Mouse (Mus musculus): ENCODE data around the gene Slc17a9.

Gene Slc17a9

DNA sequence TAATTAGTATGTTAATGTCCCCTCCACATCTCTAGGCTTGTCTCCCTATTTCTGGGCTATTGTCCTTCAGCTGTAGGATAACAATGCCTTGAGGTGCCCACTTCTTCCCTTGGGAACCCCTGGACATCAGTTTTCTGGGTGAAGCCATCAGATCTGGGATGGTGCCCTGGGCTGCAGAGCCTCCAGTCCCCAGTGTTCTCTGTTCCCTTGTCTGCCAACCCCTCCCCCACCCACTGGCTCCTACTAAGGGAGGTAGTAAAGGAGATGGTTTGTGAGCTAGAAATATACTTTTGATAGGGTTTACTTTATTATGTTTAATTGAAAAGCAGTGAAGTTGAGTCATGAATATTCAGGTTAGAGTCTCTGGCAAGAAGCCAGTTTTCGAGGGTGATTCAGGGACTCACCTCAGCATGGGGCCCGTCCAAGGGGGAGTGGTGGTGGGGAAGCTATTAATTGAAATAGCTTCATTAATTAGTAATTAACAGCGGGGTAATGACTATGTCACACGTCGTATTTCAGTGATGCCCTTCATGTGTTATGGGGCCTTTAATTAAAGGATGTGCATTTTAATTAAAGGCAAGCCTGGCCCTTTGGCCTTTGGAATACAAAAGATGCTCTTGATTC lies 21.6 kb downstream of the Slc17a9 start:
- CTCF ChIA-PET = no interaction called here

DNA sequence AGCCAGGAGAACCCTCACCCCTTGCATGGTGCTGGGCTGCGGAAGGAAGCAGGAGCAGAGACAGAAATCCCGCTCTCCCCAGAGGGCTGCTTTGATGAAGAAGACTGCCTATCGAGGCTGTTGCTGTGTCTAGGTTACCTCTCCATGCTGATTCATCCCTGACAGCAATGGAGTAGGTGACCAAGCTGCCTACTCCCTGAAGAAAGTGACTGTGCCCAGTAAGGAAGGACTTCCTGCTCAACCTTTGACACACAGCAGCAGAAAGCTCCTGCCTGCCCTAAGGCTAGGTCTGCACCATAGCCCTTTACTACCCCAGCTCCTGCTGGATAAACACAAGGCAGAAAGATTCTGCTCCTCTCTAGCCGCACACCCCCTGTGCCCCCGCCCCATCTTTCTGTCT lies 23.8 kb downstream of the Slc17a9 start:
- CTCF ChIA-PET = no interaction called here

DNA sequence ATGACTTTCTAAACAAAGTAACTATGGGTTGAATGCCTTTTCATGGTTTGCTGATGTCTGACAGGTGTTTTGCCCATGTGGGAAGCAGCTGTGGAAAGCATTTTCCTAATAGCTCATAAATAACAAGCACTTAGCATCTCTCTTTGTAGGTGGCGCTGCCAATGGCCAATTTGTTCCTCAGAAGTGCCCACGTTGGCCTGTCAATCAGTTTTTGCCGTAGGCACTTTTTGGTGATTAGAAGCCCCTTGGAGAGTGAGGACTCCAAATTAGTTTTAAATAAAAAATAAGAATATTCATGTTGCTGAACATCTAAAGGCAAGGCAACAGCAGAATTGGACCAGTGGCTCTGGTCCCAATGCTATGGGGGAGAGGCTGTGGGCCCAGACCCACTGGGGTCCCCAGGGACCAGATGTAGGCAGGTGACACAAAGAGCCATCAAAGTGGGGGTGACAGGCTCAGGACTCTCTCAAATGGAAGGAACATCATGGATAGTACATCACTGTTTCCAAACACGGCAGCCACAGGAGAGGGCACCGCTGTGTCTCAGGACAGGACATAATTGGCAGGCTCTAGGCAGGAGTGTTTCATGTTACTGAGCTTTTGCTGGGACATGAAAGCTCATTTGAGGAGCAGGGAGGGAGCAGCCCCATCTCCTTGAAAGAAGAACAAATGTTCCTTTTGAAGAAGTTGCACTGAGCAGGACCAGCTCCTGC lies 30.1 kb downstream of the Slc17a9 start:
- CTCF ChIA-PET = no interaction called here

DNA sequence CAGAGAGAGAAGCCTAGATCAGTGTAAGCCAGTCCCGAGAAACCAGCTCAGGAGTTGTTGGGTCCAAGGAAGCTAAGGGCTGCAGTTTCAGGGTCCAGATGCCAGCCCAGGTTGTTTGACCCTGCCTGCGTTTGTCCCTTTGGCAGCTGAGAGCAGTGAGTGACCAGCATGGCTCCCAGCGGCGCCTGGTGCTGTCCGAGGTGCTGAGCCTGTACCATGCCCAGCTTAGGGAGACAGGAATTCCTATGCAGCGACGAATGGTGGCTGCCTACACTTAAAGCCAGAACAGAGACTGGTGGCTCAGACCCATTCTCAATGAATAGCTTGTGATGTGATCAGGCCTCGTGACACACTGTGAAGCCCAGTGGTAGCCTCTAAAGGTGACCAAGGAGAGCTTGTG lies 30.8 kb downstream of the Slc17a9 start:
- CTCF ChIA-PET = no interaction called here

DNA sequence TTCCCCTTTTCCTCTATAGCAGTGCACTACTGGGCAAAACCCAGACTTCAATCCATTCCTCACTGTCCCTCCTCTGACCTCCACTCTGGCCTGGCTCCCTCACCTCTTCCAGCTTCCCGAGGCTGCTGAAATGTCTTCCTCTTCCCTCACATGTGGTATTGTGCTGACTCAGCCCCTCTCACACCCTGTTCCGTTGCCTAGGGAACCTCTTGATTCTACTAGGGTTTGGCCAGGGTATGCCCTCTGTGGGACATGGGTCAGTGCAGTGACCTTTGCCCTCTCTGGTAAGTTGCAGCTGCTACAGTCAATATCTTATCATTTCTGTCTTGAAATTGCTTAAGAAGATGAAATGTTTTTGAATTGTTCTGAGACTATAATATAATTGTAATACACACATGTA lies 31.7 kb downstream of the Slc17a9 start:
- CTCF ChIA-PET = no interaction called here

DNA sequence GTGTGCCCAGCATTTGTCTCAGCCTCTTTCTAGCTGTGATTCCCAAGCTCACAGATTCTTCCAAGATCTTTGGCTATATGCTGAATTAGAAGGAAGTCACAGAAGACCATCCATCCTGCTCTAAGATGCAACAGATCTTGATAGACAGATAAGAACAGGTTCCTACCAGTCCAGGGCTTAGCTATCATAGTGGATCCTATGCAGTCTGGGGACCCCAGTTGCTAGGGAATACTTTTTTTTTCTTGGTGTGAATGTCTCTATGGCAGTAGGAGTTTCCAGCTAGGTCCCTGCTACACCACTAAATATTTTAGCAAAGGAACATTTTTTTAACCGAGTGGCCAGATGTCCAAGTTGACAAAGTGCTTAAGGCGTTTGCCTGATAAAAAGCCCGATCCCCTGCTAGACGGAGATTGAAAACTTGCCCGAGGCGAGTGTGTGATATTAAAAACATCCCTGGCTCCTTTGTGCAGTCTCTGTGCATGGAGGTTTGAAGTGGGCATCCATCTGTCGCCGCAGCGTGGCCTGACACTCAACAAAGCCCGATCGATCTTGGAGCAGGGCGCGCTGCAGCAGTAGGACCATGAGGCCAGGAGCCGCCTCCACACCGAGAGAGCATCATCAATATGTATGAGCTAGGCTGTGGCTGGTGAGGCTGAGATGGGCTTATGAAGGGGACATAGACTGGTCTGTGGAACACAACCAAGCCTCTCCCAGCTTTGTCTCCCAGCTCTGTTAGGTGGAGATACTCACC lies 33.6 kb downstream of the Slc17a9 start:
- CTCF ChIA-PET = no interaction called here

DNA sequence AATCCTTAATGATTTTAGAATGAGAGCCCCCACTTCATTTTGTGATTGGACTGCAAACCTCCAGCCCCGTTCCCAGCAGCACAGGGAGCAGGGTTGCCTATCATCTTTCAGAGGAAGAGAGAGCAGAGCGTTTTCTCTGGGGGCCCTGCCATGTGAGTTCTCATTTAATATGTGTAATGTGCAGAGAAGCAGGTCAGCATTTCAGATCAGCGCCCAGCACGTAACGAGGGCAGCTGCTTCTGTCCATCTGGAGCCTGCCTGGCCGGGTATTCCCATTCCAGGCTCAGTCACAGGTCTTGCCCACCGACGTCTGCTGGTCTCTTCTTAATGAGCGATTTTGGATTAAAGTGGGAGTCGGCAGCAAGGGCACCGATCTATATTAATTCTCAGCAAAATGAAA lies 39.9 kb downstream of the Slc17a9 start:
- CTCF ChIA-PET = no interaction called here

DNA sequence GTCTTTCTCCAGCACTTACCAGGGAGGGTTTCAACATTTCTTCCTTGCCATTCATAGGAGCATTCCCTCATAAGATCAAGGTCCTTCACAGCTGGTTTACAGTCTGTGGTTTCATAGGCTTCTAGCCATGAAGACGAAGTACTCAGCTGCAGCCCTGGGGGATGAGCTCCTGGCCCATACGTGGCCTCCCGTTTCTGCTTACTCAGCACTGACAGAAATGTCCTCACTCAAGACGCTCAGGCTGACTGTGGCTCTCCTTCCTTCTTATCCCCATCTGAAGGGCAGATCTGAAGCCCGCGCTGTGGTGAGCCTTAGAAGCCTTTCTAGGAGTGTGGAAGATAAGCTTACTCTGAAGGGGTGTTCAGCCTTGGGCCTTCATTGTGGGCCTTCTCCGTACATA lies 40.6 kb downstream of the Slc17a9 start:
- CTCF ChIA-PET = no interaction called here

DNA sequence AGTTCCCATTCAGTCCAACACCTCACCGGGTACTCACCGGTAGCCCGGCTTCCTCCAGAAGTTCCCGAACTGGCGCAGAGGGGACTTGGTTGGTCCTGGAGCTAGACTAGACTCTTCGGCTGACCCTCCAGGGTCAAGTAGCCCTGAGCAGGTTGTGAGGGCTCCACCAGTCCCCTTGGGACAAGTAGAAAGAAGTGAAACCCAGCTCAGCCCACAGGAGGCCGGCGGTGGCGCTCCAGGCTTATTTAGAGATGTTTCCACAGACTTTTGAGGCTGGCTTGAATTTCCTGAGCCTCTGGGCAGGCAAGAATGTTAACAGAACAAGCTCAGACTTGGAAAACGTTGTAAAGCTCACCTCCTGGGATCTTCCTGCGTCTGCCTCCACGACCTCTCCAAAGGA lies 50.2 kb downstream of the Slc17a9 start:
- CTCF ChIA-PET = no interaction called here

DNA sequence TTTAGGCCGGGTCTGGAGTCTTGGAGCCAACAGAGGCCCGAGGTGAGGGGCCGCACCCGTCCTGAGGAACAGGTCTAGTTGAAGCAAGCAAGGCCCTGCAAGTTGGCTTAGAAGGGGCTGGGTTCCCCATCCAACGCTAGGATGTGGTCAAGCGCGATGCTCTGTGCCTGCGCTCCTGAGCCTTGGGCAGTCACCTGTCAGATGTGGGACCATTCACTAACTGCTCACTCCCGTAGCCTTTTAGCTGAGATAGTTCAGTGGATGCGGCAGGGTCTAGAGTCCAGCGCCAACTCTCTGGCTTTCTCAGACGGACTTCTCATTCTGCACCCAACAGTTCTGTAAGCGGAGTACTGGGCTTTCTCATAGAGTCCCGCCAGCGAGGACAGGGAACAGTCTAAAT lies 50.6 kb downstream of the Slc17a9 start:
- CTCF ChIA-PET = no interaction called here

DNA sequence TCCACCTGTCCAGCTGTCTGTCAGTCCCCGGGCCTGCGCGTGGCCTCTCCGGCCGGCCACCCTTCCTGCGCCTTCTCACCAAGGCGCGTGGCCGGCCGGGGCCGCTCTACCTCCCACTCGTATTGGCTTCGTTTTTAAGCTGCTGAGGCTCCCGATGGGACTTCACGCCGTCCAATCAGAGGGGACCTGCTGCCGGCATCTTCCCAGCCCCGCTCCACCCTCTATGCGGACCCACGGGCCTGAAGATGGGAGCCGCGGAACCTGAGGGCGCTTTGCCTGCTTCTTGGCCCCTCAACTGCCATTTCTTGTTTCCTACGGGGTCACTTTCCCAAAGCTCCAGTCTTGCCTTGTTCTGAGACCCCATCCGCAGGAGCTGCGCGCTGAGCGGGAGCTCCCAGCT lies 51.7 kb downstream of the Slc17a9 start, which contains the start of gene Bhlhe23:
Gene Bhlhe23, minus strand, starts transcription at position 108 of the 400 bp plus-strand sequence.
- CTCF ChIA-PET = interaction anchor here (0.6 kb wide), 1 partner anchor 983 kb away, joined by 11 read pairs; no protein-coding TSS in a partner anchor

DNA sequence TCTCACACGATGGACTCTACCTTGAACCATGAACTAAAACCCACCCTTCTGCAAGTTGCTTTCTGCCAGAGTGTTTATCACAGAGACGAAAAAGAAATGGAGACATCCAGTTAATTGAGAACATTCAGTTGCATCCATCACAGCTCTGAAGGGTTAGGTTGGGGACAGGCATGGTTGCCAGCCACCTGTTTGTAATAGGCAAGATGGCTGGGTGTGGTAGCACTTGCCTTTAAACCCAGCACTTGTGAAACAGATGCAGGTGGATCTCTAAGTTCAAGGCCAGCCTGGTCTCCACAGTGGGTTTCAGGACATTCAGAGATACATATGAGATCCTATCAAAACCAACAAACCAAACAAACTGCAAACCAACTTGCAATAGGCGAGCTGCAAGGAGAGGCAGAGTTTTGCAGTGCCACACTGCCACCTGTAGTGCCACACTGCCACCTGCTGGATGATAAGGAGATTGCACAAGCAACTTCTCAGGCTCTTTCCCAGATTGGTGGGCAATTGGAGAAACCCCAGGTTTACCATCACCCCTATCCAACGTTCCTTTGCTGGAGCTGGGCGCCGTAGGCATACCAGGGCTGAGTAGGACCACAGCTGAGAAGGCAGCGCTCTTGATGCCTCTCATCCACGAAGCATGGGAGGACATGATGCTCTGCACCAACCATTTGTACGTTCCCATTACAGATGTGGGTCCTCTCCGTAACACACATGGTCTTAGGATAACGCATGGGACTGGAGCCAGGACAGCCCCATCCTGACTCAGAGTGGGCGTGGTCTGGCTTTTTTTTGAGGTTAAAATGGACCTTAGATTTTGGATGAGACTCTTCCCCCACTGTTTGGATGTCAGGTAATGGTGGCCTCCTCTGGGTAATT lies 54.4 kb downstream of the Slc17a9 start:
- CTCF ChIA-PET = interaction anchor here (0.7 to 0.9 kb wide), 2 partner anchors 212 to 505 kb away, joined by 3 to 5 read pairs; no protein-coding TSS in a partner anchor

DNA sequence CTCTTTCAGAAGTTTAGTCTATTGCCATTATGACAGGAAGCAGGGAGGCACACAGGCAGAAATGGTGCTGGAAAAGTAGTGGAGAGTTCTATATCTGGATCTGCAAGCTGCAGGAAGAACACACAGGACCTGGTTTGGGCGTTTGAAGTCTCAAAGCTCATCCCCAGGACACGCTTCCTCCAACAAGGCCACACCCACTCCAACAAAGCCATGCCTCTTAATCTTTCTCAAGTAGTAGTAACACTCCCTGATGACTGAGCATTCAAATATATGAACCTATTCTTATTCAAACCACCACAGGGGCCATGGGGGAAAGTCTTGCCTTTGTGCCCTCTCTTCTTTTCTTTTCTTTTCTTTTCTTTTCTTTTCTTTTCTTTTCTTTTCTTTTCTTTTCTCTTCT lies 55.2 kb downstream of the Slc17a9 start:
- CTCF ChIA-PET = interaction anchor here (0.7 kb wide), 1 partner anchor 13 kb away, joined by 8 read pairs; no protein-coding TSS in a partner anchor

DNA sequence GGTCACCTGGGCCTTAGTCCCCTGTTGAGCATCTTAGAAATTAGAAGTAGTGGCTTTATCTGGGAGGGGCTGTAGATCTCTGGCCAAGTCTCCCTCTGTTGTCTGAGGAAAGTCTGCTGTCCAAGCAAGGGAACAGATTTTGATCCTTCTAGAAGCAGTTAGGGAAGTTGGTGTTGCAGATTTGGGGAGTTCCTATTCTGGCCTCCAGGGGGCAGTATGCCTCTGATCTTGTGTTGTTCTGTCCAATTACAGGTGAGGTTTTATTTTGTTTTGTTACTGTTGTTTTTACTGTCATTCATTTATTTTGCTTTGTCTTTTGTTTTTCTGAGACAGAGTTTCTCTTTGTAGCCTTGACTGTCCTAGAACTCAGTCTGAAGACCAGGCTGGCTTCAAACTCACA lies 61.7 kb downstream of the Slc17a9 start:
- CTCF ChIA-PET = no interaction called here

DNA sequence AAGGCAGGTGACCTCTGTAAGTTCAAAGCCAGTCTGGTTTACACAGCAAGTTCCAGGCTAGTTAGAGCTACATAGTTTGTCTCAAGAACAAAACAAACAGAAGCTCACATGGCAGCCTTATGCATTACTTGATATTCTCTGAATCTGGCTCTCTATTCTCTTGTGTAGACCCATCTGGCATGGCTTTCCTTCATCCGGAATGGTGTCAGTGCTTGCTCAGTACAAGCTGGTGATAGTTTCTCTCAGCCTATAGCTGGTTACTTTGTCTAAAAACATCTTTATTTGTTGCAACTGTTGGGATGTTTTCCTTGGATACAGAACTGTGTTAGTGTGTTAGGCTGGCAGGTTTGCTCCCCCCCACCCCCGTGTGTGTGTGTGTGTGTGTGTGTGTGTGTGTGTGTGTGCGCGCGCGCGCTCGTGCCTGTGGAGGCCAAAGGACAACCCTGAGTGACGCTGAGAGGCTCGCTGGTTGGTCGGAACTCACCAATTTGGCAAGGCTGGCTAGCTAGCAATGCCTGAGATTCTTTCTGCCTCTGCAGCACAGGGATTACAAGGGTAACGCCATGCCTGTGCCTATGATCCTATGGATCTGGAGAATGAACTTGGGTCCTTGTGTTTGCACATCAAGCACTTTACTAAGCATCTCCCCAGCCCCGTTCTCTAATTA lies 62.6 kb downstream of the Slc17a9 start:
- CTCF ChIA-PET = no interaction called here

DNA sequence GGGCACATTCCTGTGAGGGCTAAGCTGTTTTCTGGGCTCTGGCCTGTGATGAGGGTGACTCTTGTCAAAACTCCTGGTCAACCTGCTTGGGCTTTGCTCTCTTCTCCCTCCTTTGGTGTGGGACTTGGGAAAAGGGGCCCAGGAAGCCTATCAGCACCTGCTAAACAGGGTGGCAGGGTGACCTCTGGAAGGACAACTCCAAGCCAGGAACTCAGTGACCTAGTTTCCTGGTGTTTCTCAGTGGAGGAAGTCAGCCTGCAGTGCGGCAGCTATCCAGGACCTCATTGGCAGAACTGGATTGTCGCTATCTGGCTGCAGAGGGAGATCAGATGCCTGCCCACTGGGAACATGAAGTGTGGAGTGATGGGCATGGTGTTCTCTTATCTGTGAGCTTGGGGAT lies 63.3 kb downstream of the Slc17a9 start:
- CTCF ChIA-PET = interaction anchor here (0.6 kb wide), 1 partner anchor 201 kb away, joined by 4 read pairs; no protein-coding TSS in a partner anchor

DNA sequence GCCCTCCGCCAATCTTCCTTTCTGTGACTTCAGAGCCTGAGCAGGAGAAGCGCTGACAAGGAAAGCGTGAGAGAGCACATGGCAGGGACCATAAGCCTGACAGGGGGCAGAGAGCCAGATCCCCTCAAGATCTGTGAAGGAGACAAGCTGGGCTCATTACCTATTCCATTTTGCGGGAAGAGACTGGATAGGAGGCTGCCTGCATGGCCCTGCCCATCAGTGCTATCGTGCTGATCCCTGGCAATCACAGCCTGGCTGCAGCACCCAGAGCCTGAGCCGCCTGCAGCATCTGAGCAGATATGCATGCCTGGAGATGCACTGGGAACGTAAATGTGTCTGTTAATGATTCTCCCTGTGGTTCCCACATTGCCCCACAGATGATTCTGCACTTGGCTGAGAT lies 63.8 kb downstream of the Slc17a9 start:
- CTCF ChIA-PET = interaction anchor here (0.6 kb wide), 1 partner anchor 201 kb away, joined by 4 read pairs; no protein-coding TSS in a partner anchor

DNA sequence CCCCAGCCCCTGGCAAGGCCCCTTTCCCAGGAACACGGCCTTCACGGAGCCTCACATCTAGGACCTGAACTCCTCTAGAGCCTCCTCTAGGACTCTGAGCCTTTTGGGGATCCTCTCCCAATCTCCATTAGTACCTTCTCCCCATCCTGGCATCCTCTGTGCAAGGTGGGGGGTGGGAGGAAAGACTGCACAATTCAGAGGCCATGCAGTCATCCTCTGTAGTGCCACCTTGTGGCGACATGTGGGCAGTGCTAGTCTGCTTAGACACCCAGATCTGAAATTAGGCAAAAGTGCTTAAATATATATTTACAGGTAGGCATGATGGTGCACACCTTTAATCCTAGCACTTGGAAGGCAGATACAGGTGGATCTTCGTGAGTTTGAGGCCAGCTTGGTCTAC lies 66.6 kb downstream of the Slc17a9 start:
- CTCF ChIA-PET = no interaction called here
